Mouse (Mus musculus): Measurements from ENCODE around the gene Pdcd7.

Pdcd7 gene

GRCm38 (mm10) chr9:65358956-65359480 is 13.1 kb downstream of the Pdcd7 start:
- DNase-seq: no peak

- peak; percentile 55 to 65 for DNase-seq
These were observed 14.9 kb downstream of the Pdcd7 start, which contains the start of gene Ubap1l for GRCm38 (mm10) chr9:65360641-65361448. TSS of gene Ubap1l (plus strand) at chr9:65361041.

GRCm38 (mm10) chr9:65363684-65364083 is 17.8 kb downstream of the Pdcd7 start:
- no peak for DNase-seq

GRCm38 (mm10) chr9:65365721-65366120 is 19.8 kb downstream of the Pdcd7 start:
- no peak for DNase-seq

GRCm38 (mm10) chr9:65371756-65372155 is 25.9 kb downstream of the Pdcd7 start:
- DNase-seq: no peak

GRCm38 (mm10) chr9:65372449-65372848 is 26.5 kb downstream of the Pdcd7 start:
- DNase-seq: peak in 1 of 2 experiments; percentile 82

- no peak for DNase-seq
These were observed 28.7 kb downstream of the Pdcd7 start for GRCm38 (mm10) chr9:65374468-65375162.

- peak in 1 of 2 experiments; percentile 56 for DNase-seq
These were observed 29.4 kb downstream of the Pdcd7 start for GRCm38 (mm10) chr9:65375163-65375934.

GRCm38 (mm10) chr9:65381017-65381590 is 35.2 kb downstream of the Pdcd7 start:
- no peak for DNase-seq

GRCm38 (mm10) chr9:65382031-65382750 is 36.3 kb downstream of the Pdcd7 start:
- DNase-seq: no peak

- DNase-seq: no peak
These were observed 36.8 kb downstream of the Pdcd7 start for GRCm38 (mm10) chr9:65382751-65383097.

GRCm38 (mm10) chr9:65384276-65384675 is 38.4 kb downstream of the Pdcd7 start:
- peak; percentile 40 to 58 for DNase-seq

GRCm38 (mm10) chr9:65386373-65387140 is 40.7 kb downstream of the Pdcd7 start:
- DNase-seq: peak in 1 of 2 experiments; percentile 18

- peak; percentile 8 to 48 for DNase-seq
These were observed 45.1 kb downstream of the Pdcd7 start for GRCm38 (mm10) chr9:65390752-65391612.

GRCm38 (mm10) chr9:65391613-65391964 is 45.7 kb downstream of the Pdcd7 start, which contains the start of gene Kbtbd13:
TSS of gene Kbtbd13 (minus strand) at chr9:65391652.
- peak in 1 of 2 experiments; percentile 41 for DNase-seq

- peak; percentile 77 to 84 for DNase-seq
These were observed 46.9 kb downstream of the Pdcd7 start for GRCm38 (mm10) chr9:65392638-65393364.

GRCm38 (mm10) chr9:65393606-65394005 is 47.7 kb downstream of the Pdcd7 start:
- no peak for DNase-seq

- no peak for DNase-seq
These were observed 48.5 kb downstream of the Pdcd7 start for GRCm38 (mm10) chr9:65394360-65394759.

GRCm38 (mm10) chr9:65398279-65398678 is 52.4 kb downstream of the Pdcd7 start, which contains the start of gene Rasl12:
TSS of gene Rasl12 (plus strand) at chr9:65398506.
- DNase-seq: peak; percentile 76 to 83

Data from kidney, postnatal 25 days (tissue).